In the genomic region with DNA sequence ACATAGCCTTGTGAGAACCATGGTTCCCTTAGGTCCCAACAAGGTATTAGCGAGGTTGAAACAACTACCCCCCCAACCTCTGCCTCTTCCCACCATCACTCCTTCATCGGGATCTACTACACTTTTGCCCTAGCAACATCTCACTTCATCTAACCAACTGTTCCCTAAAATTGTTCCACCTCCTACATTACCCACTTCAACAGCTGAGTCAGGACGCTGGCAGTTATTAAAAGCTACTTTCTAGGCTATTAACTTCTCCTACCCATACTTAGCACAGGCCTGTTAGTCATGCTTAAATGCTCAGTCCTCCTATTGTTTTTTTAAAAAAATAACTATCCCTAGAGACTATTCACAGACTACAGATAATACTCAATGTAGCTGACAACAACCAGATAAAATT, we compare ENCODE assay signal across 17 mouse cellular contexts.
"Had no signal": no experiment of that assay in that cellular context is flagged by ENCODE, and none has a peak within 500 bp of the region (broad histone marks: within the 10 kb centered on the region; RNA-seq: fewer than 3 reads in every experiment).

No protein-coding gene starts in this region.

- DNase-seq: left cerebral cortex, postnatal 4 days; liver; liver, embryonic 13.5 days; liver, postnatal 0 days; lung, adult 18-20 months; lung, adult 2 months; lung, embryonic 14.5 days; lung, postnatal 10 days; lung, postnatal 14 days; lung, postnatal 36 days; lung, postnatal 4 days; midbrain, embryonic 14.5 days had no signal

- ATAC-seq: liver, embryonic 12.5 days; liver, postnatal 0 days; lung, postnatal 0 days; midbrain, embryonic 13.5 days; midbrain, embryonic 15.5 days; midbrain, embryonic 16.5 days had no signal
